ENCODE assay signal across 8 mouse cellular contexts in the genomic region with DNA sequence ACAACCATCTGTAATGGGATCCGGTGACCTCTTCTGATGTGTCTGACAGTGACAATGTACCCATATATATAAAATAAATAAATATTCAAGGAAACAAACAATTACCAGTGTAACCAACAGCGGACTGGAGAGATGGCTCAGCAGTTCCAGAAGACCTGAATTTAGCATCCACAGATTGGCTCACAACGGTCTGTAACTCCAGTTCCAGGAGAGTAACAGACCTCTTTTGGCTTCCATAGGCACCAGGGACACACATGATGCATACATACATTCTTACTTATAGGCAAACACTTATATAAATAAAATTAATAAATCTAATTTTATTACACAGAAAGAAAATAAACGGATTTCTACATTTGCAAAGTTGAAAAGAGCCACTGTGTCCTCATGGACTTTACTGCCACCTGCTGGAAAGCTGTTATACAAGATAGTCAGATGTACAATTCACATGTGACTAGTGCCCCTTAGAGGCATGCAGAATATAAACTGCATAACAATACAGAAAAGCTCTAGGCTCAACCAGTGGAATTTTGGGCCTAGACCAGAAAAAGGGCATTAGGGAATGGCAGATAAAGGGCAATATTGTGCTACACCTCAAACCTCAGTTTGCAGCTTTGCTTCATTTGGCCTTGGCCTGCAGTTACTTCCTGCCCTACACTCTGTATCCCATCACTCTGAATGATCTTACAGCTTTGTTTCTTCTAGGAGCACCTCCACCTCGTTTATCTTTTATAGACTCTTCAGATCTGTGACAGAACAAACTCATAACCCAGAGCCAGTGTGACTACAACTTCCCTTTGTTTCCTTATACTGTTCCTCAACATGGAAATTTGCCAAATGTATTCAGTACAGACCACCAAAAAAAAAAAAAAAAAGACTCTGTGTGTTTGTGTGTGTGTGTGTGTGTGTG. TPM values are rescaled to one million over a fixed set of nuclear protein-coding genes. Genes with fewer than 3 reads are reported as not detected.
DNase-seq lines count a peak whose midpoint lies in the region; ATAC-seq and TF ChIP-seq lines count a peak whose summit lies in the region.

No protein-coding gene starts in this region.

- no peak for DNase-seq in frontal cortex, postnatal 14 days (ENCODE audit: low spot score in 2 of 2)
- peak; percentile 43 for DNase-seq in urinary bladder, postnatal 25 days (ENCODE audit: low spot score)
- DNase-seq in urinary bladder, adult 2 months (ENCODE audit: low spot score): no peak

- TF ChIP-seq CTCF in intestine, postnatal 0 days (IDR thresholded peaks at IDR 0.05; ENCODE audit: low read depth): peak; percentile 89

- peaks cover 31% of the 10 kb centered on the region for H3K36me3 ChIP-seq in intestine, postnatal 0 days (ENCODE audit: control insufficient read depth, insufficient read depth)
- H3K36me3 ChIP-seq in midbrain, embryonic 13.5 days: peaks cover 43% of the 10 kb centered on the region

- no peak overlapping the region for H3K27ac ChIP-seq in intestine, postnatal 0 days (ENCODE audit: low read depth, low read length)
- H3K27ac ChIP-seq in midbrain, embryonic 13.5 days: no peak overlapping the region

- peak; percentile 80 for ATAC-seq in frontal cortex, adult (ENCODE audit: low TSS enrichment)
- peak; percentile 58; the same call in 1 of the 2 replicates for ATAC-seq in erythroblast, adult 5-6 weeks (replicated peaks; ENCODE audit: low FRiP score, poor library complexity, severe bottlenecking)
- no peak for ATAC-seq in intestine, postnatal 0 days
- peak; percentile 76; the same call in 1 of the 2 replicates for ATAC-seq in midbrain, embryonic 13.5 days
- no peak; the same call in 1 of the 2 replicates for ATAC-seq in megakaryocyte, adult 5-6 weeks (ENCODE audit: poor library complexity, severe bottlenecking)

- H3K4me1 ChIP-seq in intestine, postnatal 0 days (replicated peaks; ENCODE audit: control insufficient read depth, insufficient read depth, low read length): 0 out of 2 replicates have a peak, but pooled peaks cover 2% of the 10 kb centered on the region
- H3K4me1 ChIP-seq in midbrain, embryonic 13.5 days (replicated peaks): peaks cover 12% of the 10 kb centered on the region

- WGBS in intestine, postnatal 0 days: 58% methylated on average over 5 of the region's 5 CpGs
- 77% methylated on average over 5 of the region's 5 CpGs for WGBS in midbrain, embryonic 13.5 days

- no peak overlapping the region for H3K9ac ChIP-seq in intestine, postnatal 0 days (ENCODE audit: low read depth, low read length)
- H3K9ac ChIP-seq in midbrain, embryonic 13.5 days (replicated peaks): no peak overlapping the region

- no peak overlapping the region for H3K4me3 ChIP-seq in intestine, postnatal 0 days (ENCODE audit: low read depth, low read length)
- no peak overlapping the region for H3K4me3 ChIP-seq in midbrain, embryonic 13.5 days (replicated peaks)

- no peaks in the 10 kb centered on the region for H3K27me3 ChIP-seq in intestine, postnatal 0 days (replicated peaks; ENCODE audit: control insufficient read depth, insufficient read depth, low read length)
- H3K27me3 ChIP-seq in midbrain, embryonic 13.5 days: no peaks in the 10 kb centered on the region

- H3K9me3 ChIP-seq in intestine, postnatal 0 days (ENCODE audit: control insufficient read depth): no peaks in the 10 kb centered on the region
- no peaks in the 10 kb centered on the region for H3K9me3 ChIP-seq in midbrain, embryonic 13.5 days

- H3K4me2 ChIP-seq in intestine, postnatal 0 days (replicated peaks; ENCODE audit: low read depth): no peak overlapping the region
- H3K4me2 ChIP-seq in midbrain, embryonic 13.5 days (replicated peaks): no peak overlapping the region

RNA-seq across cellular contexts. Expression of a gene that starts 18.9 kb away (rescaled TPM):
- 26.9 and 34.5 TPM in 2 replicates for polyA plus RNA-seq in urinary bladder, adult 2 months (2012; rRNA removed)
- 0.21 TPM in 1 of 2 replicates, not detected in the other for total RNA-seq in erythroblast, adult 5-6 weeks (2015; ENCODE audit: low replicate concordance)
- total RNA-seq in erythroblast, adult 5-6 weeks (2017; ENCODE audit: low replicate concordance): 0.34 and 0.70 TPM in 2 replicates
- polyA plus RNA-seq in intestine, postnatal 0 days (2015; fragmentation: Nextera tagmentation; extraction: Ambion mirVana): 2.7 and 2.9 TPM in 2 replicates
- polyA plus RNA-seq in midbrain, embryonic 13.5 days (2015; fragmentation: Nextera tagmentation; extraction: Ambion mirVana): 16.7 and 17.5 TPM in 2 replicates
- total RNA-seq in megakaryocyte, adult 5-6 weeks (2015): 0.41 and 0.98 TPM in 2 replicates
- 0.51 and 0.61 TPM in 2 replicates for total RNA-seq in megakaryocyte, adult 5-6 weeks (2017)

RNA-seq across cellular contexts. Expression of a gene that starts 46.8 kb away (rescaled TPM):
- polyA plus RNA-seq in urinary bladder, adult 2 months (2012; rRNA removed): 120 and 126 TPM in 2 replicates
- total RNA-seq in erythroblast, adult 5-6 weeks (2015; ENCODE audit: low replicate concordance): 85.3 and 86.7 TPM in 2 replicates
- 29.4 and 35.0 TPM in 2 replicates for total RNA-seq in erythroblast, adult 5-6 weeks (2017; ENCODE audit: low replicate concordance)
- polyA plus RNA-seq in intestine, postnatal 0 days (2015; fragmentation: Nextera tagmentation; extraction: Ambion mirVana): 133 and 134 TPM in 2 replicates
- polyA plus RNA-seq in midbrain, embryonic 13.5 days (2015; fragmentation: Nextera tagmentation; extraction: Ambion mirVana): 557 and 566 TPM in 2 replicates
- 209 and 213 TPM in 2 replicates for total RNA-seq in megakaryocyte, adult 5-6 weeks (2015)
- total RNA-seq in megakaryocyte, adult 5-6 weeks (2017): 75.3 and 90.5 TPM in 2 replicates

RNA-seq across cellular contexts. Expression of a gene that starts 53.5 kb away (rescaled TPM):
- polyA plus RNA-seq in urinary bladder, adult 2 months (2012; rRNA removed): 18.8 and 21.0 TPM in 2 replicates
- total RNA-seq in erythroblast, adult 5-6 weeks (2015; ENCODE audit: low replicate concordance): 3.3 and 7.5 TPM in 2 replicates
- total RNA-seq in erythroblast, adult 5-6 weeks (2017; ENCODE audit: low replicate concordance): 0.09 TPM in 1 of 2 replicates, not detected in the other
- 11.3 and 12.2 TPM in 2 replicates for polyA plus RNA-seq in intestine, postnatal 0 days (2015; fragmentation: Nextera tagmentation; extraction: Ambion mirVana)
- 42.2 and 45.3 TPM in 2 replicates for polyA plus RNA-seq in midbrain, embryonic 13.5 days (2015; fragmentation: Nextera tagmentation; extraction: Ambion mirVana)
- total RNA-seq in megakaryocyte, adult 5-6 weeks (2015): 6.8 and 9.4 TPM in 2 replicates
- total RNA-seq in megakaryocyte, adult 5-6 weeks (2017): 5.8 and 9.0 TPM in 2 replicates

RNA-seq across cellular contexts. Expression of a gene that starts 57.5 kb away (rescaled TPM):
- polyA plus RNA-seq in urinary bladder, adult 2 months (2012; rRNA removed): 53.8 and 65.3 TPM in 2 replicates
- 16.9 and 17.3 TPM in 2 replicates for total RNA-seq in erythroblast, adult 5-6 weeks (2015; ENCODE audit: low replicate concordance)
- 21.1 and 25.5 TPM in 2 replicates for total RNA-seq in erythroblast, adult 5-6 weeks (2017; ENCODE audit: low replicate concordance)
- polyA plus RNA-seq in intestine, postnatal 0 days (2015; fragmentation: Nextera tagmentation; extraction: Ambion mirVana): 7.3 and 8.9 TPM in 2 replicates
- 6.0 and 6.3 TPM in 2 replicates for polyA plus RNA-seq in midbrain, embryonic 13.5 days (2015; fragmentation: Nextera tagmentation; extraction: Ambion mirVana)
- total RNA-seq in megakaryocyte, adult 5-6 weeks (2015): 31.3 and 34.7 TPM in 2 replicates
- total RNA-seq in megakaryocyte, adult 5-6 weeks (2017): 42.8 and 45.8 TPM in 2 replicates

Comparison
In these comparisons a context has a peak if more than half of its experiments do, and no peak if none do; other contexts are left out.
1. ATAC-seq: peak in frontal cortex, adult (single experiment), erythroblast, adult 5-6 weeks (single experiment) and midbrain, embryonic 13.5 days (single experiment); none in intestine, postnatal 0 days (single experiment) and megakaryocyte, adult 5-6 weeks (single experiment).